Mouse (Mus musculus): ENCODE measurements around the gene Ssc5d.

- TF ChIP-seq POLR2A (IDR thresholded peaks at IDR 0.05; ENCODE audit: control insufficient read depth, extremely low read depth, insufficient read depth, low read length, poor library complexity) (no peak), CTCF (IDR thresholded peaks at IDR 0.05; ENCODE audit: borderline replicate concordance, control insufficient read depth, extremely low read depth, insufficient read depth, low read length, poor library complexity) (no peak)
These were observed 25.7 kb upstream of the Ssc5d start for GRCm38 (mm10) chr7:4899649-4900522.

All from thymus, adult 2 months (tissue).